Mouse (Mus musculus) neutrophil, adult 5-6 weeks (primary cell): ENCODE measurements around the gene Fgfr2. TPM values are rescaled to one million over a fixed set of nuclear protein-coding genes. Genes with fewer than 3 reads are reported as not detected.

Experiments
- ATAC-seq: fragments of 151-379, 151-347 bp; 2 replicates; pipeline ENCODE4 v1.8.0; 2017; ENCODE audit warnings: mild to moderate bottlenecking, moderate TSS enrichment; ENCODE audit not compliant: insufficient number of reproducible peaks, poor library complexity, low FRiP score, severe bottlenecking; ENCODE audit errors: extremely low read depth
- total RNA-seq: library from RNA; stranded (forward); fragments of 200-1000 nt; gene quantifications from 2 replicates; pipeline ENCODE4 v1.2.3, GENCODE M21; 2017

Gene Fgfr2
- total RNA-seq, 1 experiment from 2014 or later: not detected

DNA sequence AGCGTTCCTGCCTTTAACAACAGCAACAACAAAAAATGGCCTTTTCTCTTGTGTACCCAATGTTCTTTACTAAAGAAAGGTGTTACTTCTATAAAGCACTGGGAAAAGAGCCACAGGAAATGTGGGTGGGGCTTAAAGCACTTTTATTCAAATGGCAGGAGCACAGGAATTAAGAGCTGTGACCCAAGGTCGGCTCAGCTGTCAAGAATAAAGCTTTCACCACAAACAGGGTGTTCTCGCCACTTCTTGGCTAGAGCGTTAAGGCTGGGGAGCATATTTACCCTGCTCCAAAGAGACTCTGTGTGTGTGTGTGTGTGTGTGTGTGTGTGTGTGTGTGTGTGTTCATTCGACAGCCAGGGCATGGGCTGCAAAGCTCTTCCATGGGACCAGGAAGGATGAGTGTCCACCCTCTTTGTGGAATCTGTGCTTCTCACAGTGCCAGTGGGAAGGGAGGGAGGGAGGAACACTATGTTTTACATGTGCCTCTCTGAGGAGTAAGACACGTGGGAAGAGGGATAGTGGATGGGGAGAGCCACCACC is 103.6 kb downstream of the Fgfr2 start:
- ATAC-seq: no peak

DNA sequence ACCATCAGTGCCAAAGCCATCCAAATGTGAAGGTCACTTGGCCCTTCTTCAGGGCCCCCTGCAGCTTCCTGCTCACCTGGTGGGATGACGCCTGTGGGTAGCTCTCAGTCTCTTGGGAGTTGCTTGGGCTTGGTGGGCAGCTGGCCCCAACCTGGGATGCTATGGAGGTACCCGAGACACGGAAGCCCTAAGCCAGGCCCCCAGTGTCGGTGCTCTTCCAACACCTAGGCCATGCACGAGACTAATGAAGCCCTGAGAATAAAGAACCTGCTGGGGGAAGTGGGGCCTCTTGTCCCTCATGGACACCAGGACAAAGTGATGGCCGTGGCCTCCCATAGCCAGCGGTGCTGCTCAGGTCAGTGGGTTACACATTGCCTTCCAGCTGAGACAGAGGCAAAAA is 104.2 kb downstream of the Fgfr2 start:
- no peak for ATAC-seq

- ATAC-seq: no peak
Observed at GRCm38 (mm10) chr7:133015416-133016070, 107.6 kb downstream of the Fgfr2 start.

DNA sequence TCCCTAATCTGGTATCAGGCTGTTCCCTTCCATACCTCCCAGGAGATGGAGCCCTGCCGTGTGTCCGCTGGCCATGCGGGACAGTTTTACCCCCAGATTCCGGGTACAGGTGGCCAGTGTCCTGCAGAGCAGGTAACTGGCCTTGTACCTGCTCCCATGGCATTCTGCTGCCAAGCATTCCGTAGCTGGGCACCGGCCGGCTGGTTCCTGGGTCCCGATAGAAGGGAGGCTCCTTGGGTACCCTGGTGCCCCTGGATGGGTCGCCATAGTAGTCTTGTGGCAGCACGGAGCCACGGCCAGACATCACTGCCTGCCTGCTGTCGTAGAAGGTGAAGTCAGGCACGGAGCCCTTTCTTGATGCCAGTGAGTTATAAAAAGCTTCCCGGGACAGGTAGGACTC is 108.5 kb downstream of the Fgfr2 start:
- ATAC-seq: no peak

GRCm38 (mm10) chr7:133013923-133014322 is 109.2 kb downstream of the Fgfr2 start:
- ATAC-seq: no peak

GRCm38 (mm10) chr7:133012637-133013366 is 110.3 kb downstream of the Fgfr2 start:
- no peak for ATAC-seq

DNA sequence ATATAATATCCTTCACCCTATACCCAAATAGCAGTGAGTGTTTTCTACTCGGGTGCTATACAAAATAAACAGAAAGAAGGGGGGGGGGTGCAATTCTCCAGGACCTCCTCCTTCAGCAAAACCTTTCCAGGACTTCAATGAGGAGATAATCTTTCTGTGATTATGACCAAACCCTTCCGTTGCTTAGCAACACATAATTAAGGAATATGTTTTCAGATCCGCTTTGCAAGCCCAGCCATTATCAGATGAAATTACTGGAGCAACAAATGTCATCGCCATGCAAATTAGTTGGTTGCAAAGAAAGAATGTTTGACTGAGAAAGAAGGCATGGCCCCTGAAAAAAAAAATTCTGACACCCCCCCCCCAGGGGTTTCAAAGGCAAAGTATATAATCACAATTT is 111.5 kb downstream of the Fgfr2 start:
- no peak for ATAC-seq

- ATAC-seq: no peak
Observed at GRCm38 (mm10) chr7:133011191-133011590, 112.0 kb downstream of the Fgfr2 start.

DNA sequence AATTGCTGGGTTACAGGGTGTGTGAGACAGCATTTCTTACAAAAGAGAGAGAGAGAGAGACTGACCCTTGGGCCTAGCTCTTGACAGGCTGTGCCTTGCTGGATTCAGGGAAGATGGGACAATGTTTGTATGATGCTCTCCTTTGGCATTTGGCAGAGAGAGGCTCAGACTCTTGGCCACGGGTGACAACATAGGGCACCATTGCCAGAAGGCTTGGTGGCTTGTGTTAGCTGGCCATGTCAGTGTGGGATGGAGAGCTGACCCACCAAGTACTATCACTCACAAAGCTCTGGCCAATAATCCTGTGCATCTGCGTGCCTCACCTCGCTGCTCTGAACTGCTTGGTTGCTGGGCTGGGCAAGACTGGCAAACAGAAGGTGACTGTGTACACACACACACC is 112.7 kb downstream of the Fgfr2 start:
- ATAC-seq: no peak

DNA sequence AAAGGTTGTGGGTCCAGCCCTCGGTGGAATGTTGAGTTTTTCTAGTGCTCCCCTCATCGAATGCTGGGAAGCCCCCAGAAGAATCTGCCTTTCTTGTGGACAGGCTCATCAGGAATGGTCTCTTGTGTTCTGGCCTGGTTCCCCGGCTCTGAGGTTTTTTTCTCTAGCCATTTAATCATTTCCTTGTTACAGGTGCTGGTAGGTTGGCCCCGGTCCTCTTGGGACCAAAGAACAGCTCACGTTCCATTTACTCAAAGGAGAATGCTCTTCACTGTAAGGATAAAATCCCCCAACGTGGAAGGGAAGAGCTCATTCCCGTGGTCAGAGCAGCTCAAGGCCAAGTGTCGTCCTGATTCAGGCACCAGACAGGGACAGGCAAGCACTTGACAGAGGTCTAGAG is 113.5 kb downstream of the Fgfr2 start:
- no peak for ATAC-seq

GRCm38 (mm10) chr7:133008663-133009062 is 114.5 kb downstream of the Fgfr2 start:
- ATAC-seq: no peak

GRCm38 (mm10) chr7:133007343-133007742 is 115.8 kb downstream of the Fgfr2 start:
- no peak for ATAC-seq

DNA sequence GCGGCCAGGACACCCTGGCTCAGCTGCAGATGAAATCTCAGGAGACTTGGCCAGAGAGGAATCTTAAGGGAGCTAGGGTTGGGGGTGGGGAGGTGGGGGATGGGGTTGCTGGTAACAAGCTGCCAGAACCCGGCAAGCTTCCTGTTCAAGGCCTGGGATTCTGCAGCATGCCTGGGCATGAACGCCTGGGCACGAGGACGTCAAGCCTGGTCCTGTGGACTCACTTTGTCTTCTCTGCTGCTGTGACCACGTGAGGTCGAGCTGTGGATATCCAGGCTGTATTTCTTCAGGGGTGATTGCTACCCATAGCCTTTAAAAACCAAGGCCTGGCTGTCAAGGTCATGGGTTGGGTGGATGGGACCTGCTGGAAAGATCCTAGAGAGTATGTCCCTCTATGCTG is 117.4 kb downstream of the Fgfr2 start:
- no peak for ATAC-seq

DNA sequence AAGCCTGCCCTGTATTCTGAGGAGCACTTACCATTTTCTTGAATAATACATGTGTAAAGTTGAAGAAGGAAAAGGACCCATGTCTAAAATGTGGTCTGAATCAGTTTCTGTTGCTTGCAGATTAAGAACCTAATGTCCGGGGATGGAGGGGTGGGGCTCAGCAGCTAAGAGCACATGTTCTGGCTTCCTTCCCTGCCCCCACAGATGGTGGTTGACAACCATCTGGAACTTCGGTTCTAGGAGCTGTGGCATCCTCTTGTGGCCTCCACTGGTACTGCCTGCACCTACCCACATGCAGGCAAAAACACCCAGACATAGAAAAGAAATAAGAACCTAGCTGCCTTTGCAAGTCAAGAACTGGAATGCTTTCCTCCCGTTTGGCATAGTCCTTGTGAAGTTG is 119.7 kb downstream of the Fgfr2 start:
- ATAC-seq: peak; percentile 50; the same call in 1 of the 2 replicates

DNA sequence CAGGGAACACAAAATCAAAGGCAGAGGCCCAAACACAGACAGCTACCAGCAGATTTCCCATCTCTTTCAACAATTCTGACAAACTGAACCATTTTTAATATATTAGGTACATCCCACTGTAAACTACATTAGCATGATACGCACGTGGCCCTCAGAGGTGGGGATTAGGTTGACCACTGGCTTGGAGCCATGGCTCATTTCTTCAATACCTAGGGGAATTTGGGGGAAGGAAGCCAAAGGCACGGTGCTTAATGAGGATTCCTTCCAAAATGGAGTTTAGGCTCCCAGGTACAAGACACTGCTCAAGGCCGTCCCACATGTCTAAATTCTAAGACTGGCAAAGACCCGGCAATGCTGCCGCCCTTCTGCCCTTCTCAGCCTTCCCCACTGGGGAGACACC is 120.9 kb downstream of the Fgfr2 start:
- no peak for ATAC-seq

- ATAC-seq: no peak
Observed at GRCm38 (mm10) chr7:133001388-133001787, 121.8 kb downstream of the Fgfr2 start.

DNA sequence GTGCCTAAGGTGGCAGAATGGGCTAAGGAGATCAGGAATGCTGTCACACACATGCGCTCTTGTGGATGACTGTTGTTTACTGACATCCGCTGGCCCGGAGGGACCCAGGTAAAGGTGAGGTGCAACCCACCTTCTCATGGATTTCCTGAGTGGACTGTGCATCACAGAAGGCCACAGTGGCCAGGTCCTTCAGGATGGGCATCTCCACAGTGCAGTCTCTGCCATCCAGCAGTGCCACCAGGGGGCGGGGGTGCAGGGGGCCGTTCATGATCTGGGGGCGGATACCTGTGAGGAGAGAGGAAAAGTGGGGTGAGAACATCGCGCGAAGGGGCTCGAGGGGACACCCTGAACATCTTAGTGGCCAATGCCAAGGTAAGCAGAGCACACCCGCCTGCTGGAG is 124.1 kb downstream of the Fgfr2 start:
- ATAC-seq: no peak

GRCm38 (mm10) chr7:132998639-132999038 is 124.5 kb downstream of the Fgfr2 start:
- ATAC-seq: no peak

DNA sequence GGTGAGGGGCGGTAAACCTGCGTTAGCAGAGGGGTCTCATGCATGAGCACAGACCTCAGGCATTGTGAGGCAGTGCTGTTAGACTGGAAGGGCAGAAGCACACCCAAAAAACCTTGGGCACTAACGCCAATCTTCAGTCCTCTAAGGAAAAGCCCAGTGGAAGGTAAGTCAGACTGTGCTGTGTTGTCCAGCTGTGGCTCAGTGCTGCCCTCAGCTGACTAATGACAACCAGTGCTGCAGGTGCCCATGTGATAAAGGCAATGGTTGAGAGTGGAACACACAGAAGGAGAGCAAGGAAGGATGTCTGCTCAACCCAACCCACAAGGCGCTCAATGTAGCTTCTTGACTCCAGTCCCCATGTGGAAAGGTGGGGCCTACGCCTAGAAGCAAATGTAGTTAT is 126.8 kb downstream of the Fgfr2 start:
- no peak for ATAC-seq

DNA sequence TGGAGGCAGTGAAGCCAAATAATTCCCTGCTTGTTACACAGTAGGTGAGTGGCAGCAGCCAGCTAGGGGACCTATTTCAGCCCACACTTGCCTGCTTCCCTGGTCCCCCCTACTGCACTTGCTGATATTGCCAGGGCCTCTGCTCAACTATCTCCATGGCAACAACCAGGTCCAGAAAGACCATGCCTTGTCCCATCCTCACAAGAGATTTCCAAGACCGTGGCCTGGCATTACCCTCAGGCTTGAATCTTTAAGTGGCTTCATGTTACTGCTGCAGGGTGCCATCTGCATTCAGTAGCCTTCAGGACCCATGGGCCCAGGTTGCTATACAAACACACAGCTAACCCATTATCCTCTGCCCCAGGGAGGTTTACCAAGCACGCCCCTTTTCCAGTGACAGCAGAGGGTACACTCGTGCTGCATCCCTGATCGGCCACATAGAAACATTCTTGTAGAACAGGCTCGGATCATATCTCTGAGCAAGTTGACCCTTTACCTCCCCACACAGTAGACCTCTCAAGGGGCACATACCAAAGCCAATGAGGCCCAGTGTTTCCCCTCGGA is 128.4 kb downstream of the Fgfr2 start:
- ATAC-seq: no peak
